Mouse (Mus musculus): ENCODE measurements at regions not wholly inside any gene's neighbourhood (a gene's known extent, or its start where the extent isn't known, plus 50 kb on each side); places are given as distances from the start of the nearest gene placed in this dataset.

- Histone ChIP-seq H3K27ac (ENCODE audit: insufficient read depth, low read length) (no peak overlapping the region), H3K4me3 (ENCODE audit: insufficient read depth, low read length) (no peak overlapping the region), H3K4me1 (ENCODE audit: control insufficient read depth, insufficient read depth, low read length) (no peaks in the 10 kb centered on the region)
- no peak for TF ChIP-seq CTCF (IDR thresholded peaks at IDR 0.05; ENCODE audit: extremely low read depth, insufficient read depth, low read length)
- no peak for TF ChIP-seq POLR2A (IDR thresholded peaks at IDR 0.05; ENCODE audit: extremely low read depth, insufficient read depth, low read length)
Measured at GRCm38 (mm10) chr7:69513966-69514365, 764.9 kb upstream of the Arrdc4 start.

- no peak for TF ChIP-seq POLR2A (IDR thresholded peaks at IDR 0.05; ENCODE audit: extremely low read depth, insufficient read depth, low read length)
- TF ChIP-seq CTCF (IDR thresholded peaks at IDR 0.05; ENCODE audit: extremely low read depth, insufficient read depth, low read length): no peak
- Histone ChIP-seq H3K4me3 (ENCODE audit: insufficient read depth, low read length) (peak overlapping the region; percentile 20; the same call in 1 of the 2 replicates), H3K27ac (ENCODE audit: insufficient read depth, low read length) (no peak overlapping the region)
Measured at GRCm38 (mm10) chr7:69510389-69510788, 761.3 kb upstream of the Arrdc4 start.

GRCm38 (mm10) chr7:69493062-69493930 is 744.3 kb upstream of the Arrdc4 start:
- H3K4me1 ChIP-seq (ENCODE audit: control insufficient read depth, insufficient read depth, low read length): no peaks in the 10 kb centered on the region
- H3K27ac ChIP-seq (ENCODE audit: insufficient read depth, low read length): no peak overlapping the region
- H3K4me3 ChIP-seq (ENCODE audit: insufficient read depth, low read length): peak overlapping the region; percentile 17; the same call in 1 of the 2 replicates
- TF ChIP-seq CTCF (IDR thresholded peaks at IDR 0.05; ENCODE audit: extremely low read depth, insufficient read depth, low read length): no peak
- no peak for TF ChIP-seq POLR2A (IDR thresholded peaks at IDR 0.05; ENCODE audit: extremely low read depth, insufficient read depth, low read length)

More at GRCm38 (mm10) chr7:69510389-69510788, 761.3 kb upstream of the Arrdc4 start:
- no peaks in the 10 kb centered on the region for H3K4me1 ChIP-seq (ENCODE audit: control insufficient read depth, insufficient read depth, low read length)

GRCm38 (mm10) chr7:69490566-69491466 is 741.8 kb upstream of the Arrdc4 start:
- Histone ChIP-seq H3K4me1 (ENCODE audit: control insufficient read depth, insufficient read depth, low read length) (no peaks in the 10 kb centered on the region), H3K27ac (ENCODE audit: insufficient read depth, low read length) (no peak overlapping the region), H3K4me3 (ENCODE audit: insufficient read depth, low read length) (no peak overlapping the region)
- TF ChIP-seq CTCF (IDR thresholded peaks at IDR 0.05; ENCODE audit: extremely low read depth, insufficient read depth, low read length) (peak; percentile 94), POLR2A (IDR thresholded peaks at IDR 0.05; ENCODE audit: extremely low read depth, insufficient read depth, low read length) (no peak)

GRCm38 (mm10) chr7:69488630-69489029 is 739.6 kb upstream of the Arrdc4 start:
- TF ChIP-seq POLR2A (IDR thresholded peaks at IDR 0.05; ENCODE audit: extremely low read depth, insufficient read depth, low read length) (no peak), CTCF (IDR thresholded peaks at IDR 0.05; ENCODE audit: extremely low read depth, insufficient read depth, low read length) (no peak)
- Histone ChIP-seq H3K27ac (ENCODE audit: insufficient read depth, low read length) (no peak overlapping the region), H3K4me1 (ENCODE audit: control insufficient read depth, insufficient read depth, low read length) (no peaks in the 10 kb centered on the region), H3K4me3 (ENCODE audit: insufficient read depth, low read length) (no peak overlapping the region)

- H3K27ac ChIP-seq (ENCODE audit: insufficient read depth, low read length): no peak overlapping the region
- H3K4me3 ChIP-seq (ENCODE audit: insufficient read depth, low read length): no peak overlapping the region
Measured at GRCm38 (mm10) chr7:69487111-69487510, 738.1 kb upstream of the Arrdc4 start.

GRCm38 (mm10) chr7:69484552-69484951 is 735.5 kb upstream of the Arrdc4 start:
- no peak overlapping the region for H3K4me3 ChIP-seq (ENCODE audit: insufficient read depth, low read length)
- TF ChIP-seq CTCF (IDR thresholded peaks at IDR 0.05; ENCODE audit: extremely low read depth, insufficient read depth, low read length) (no peak), POLR2A (IDR thresholded peaks at IDR 0.05; ENCODE audit: extremely low read depth, insufficient read depth, low read length) (no peak)

More at GRCm38 (mm10) chr7:69487111-69487510, 738.1 kb upstream of the Arrdc4 start:
- H3K4me1 ChIP-seq (ENCODE audit: control insufficient read depth, insufficient read depth, low read length): no peaks in the 10 kb centered on the region
- TF ChIP-seq POLR2A (IDR thresholded peaks at IDR 0.05; ENCODE audit: extremely low read depth, insufficient read depth, low read length): no peak
- TF ChIP-seq CTCF (IDR thresholded peaks at IDR 0.05; ENCODE audit: extremely low read depth, insufficient read depth, low read length): no peak

More at GRCm38 (mm10) chr7:69484552-69484951, 735.5 kb upstream of the Arrdc4 start:
- Histone ChIP-seq H3K27ac (ENCODE audit: insufficient read depth, low read length) (no peak overlapping the region), H3K4me1 (ENCODE audit: control insufficient read depth, insufficient read depth, low read length) (no peaks in the 10 kb centered on the region)

All from cortical plate, adult 2 months (tissue).